Mouse (Mus musculus): ENCODE measurements around the gene Foxn1. TPM values are rescaled to one million over a fixed set of nuclear protein-coding genes. Genes with fewer than 3 reads are reported as not detected.

The Foxn1 gene
- total RNA-seq, 2 experiments from 2014 or later = not detected

- peak in 1 of 2 experiments; percentile 69 for DNase-seq (ENCODE audit: low spot score in 2 of 2)
- intact Hi-C loops (cut with DNase I) = loop anchor here (5.0 kb wide), 1 partner anchor 81 kb away; the partner anchor contains the start of gene 2610507B11Rik
Measured at GRCm38 (mm10) chr11:78343381-78344327, 42.7 kb downstream of the Foxn1 start, which contains the start of gene Unc119. Gene Unc119 (plus strand): TSS chr11:78343482.

GRCm38 (mm10) chr11:78341702-78342101, 44.7 kb downstream of the Foxn1 start:
- DNase-seq (ENCODE audit: low spot score in 2 of 2) = no peak
- intact Hi-C loops (cut with DNase I) = loop anchor here (5.0 kb wide), 1 partner anchor 79 kb away; the partner anchor contains the start of gene 2610507B11Rik

GRCm38 (mm10) chr11:78337040-78337439, 49.3 kb downstream of the Foxn1 start:
- intact Hi-C loops (cut with DNase I) = no loop called here
- no peak for DNase-seq (ENCODE audit: low spot score in 2 of 2)

- DNase-seq (ENCODE audit: low spot score in 2 of 2) = no peak
- intact Hi-C loops (cut with DNase I) = no loop called here
Measured at GRCm38 (mm10) chr11:78333992-78334391, 52.4 kb downstream of the Foxn1 start.

GRCm38 (mm10) chr11:78332676-78333075, 53.7 kb downstream of the Foxn1 start:
- intact Hi-C loops (cut with DNase I) = no loop called here
- no peak for DNase-seq (ENCODE audit: low spot score in 2 of 2)

GRCm38 (mm10) chr11:78328512-78329056, 57.8 kb downstream of the Foxn1 start:
- intact Hi-C loops (cut with DNase I) = loop anchor here (1.0 to 5.0 kb wide), 2 partner anchors 27 to 66 kb away; partner anchors contain the start of genes 2610507B11Rik and Spag5

GRCm38 (mm10) chr11:78327634-78328511, 58.5 kb downstream of the Foxn1 start, which contains the start of gene Pigs:
Gene Pigs (plus strand): TSS chr11:78328415.
- DNase-seq (ENCODE audit: low spot score in 2 of 2) = peak; percentile 94 to 96
- intact Hi-C loops (cut with DNase I) = loop anchor here (1.0 to 5.0 kb wide), 2 partner anchors 27 to 66 kb away; partner anchors contain the start of genes 2610507B11Rik and Spag5

More at GRCm38 (mm10) chr11:78328512-78329056, 57.8 kb downstream of the Foxn1 start:
- no peak for DNase-seq (ENCODE audit: low spot score in 2 of 2)

GRCm38 (mm10) chr11:78327215-78327614, 59.1 kb downstream of the Foxn1 start:
- intact Hi-C loops (cut with DNase I) = loop anchor here (5.0 kb wide), 1 partner anchor 65 kb away; the partner anchor contains the start of gene 2610507B11Rik
- DNase-seq (ENCODE audit: low spot score in 2 of 2) = no peak

GRCm38 (mm10) chr11:78324965-78325364, 61.4 kb downstream of the Foxn1 start:
- no peak for DNase-seq (ENCODE audit: low spot score in 2 of 2)
- intact Hi-C loops (cut with DNase I) = loop anchor here (5.0 kb wide), 1 partner anchor 63 kb away; the partner anchor contains the start of gene 2610507B11Rik

- peak; percentile 36 to 46 for DNase-seq (ENCODE audit: low spot score in 2 of 2)
- intact Hi-C loops (cut with DNase I) = no loop called here
Measured at GRCm38 (mm10) chr11:78324000-78324785, 62.2 kb downstream of the Foxn1 start.

GRCm38 (mm10) chr11:78322860-78323259, 63.5 kb downstream of the Foxn1 start, which contains the start of gene Aldoc:
Gene Aldoc (plus strand): TSS chr11:78322968.
- peak; percentile 71 to 72 for DNase-seq (ENCODE audit: low spot score in 2 of 2)
- intact Hi-C loops (cut with DNase I) = no loop called here

GRCm38 (mm10) chr11:78322076-78322831, 64.1 kb downstream of the Foxn1 start:
- intact Hi-C loops (cut with DNase I) = no loop called here
- peak; percentile 42 to 59 for DNase-seq (ENCODE audit: low spot score in 2 of 2)

GRCm38 (mm10) chr11:78318411-78318810, 67.9 kb downstream of the Foxn1 start:
- DNase-seq (ENCODE audit: low spot score in 2 of 2) = no peak
- intact Hi-C loops (cut with DNase I) = no loop called here

GRCm38 (mm10) chr11:78313662-78314061, 72.7 kb downstream of the Foxn1 start:
- intact Hi-C loops (cut with DNase I) = no loop called here

GRCm38 (mm10) chr11:78310861-78311511, 75.4 kb downstream of the Foxn1 start:
- intact Hi-C loops (cut with DNase I) = no loop called here
- DNase-seq (ENCODE audit: low spot score in 2 of 2) = no peak

More at GRCm38 (mm10) chr11:78313662-78314061, 72.7 kb downstream of the Foxn1 start:
- no peak for DNase-seq (ENCODE audit: low spot score in 2 of 2)
